Mouse (Mus musculus): ENCODE measurements around the gene Jsrp1.

Jsrp1 gene

GRCm38 (mm10) chr10:80812391-80813041, 782 bp downstream of the Jsrp1 start:
- intact Hi-C loops (cut with DNase I): loop anchor here (10.0 kb wide), 1 partner anchor 182 kb away; no protein-coding TSS in a partner anchor

GRCm38 (mm10) chr10:80810084-80810483, 3.2 kb downstream of the Jsrp1 start:
- intact Hi-C loops (cut with DNase I): loop anchor here (10.0 kb wide), 1 partner anchor 185 kb away; no protein-coding TSS in a partner anchor

GRCm38 (mm10) chr10:80808985-80809632, 4.2 kb downstream of the Jsrp1 start:
- intact Hi-C loops (cut with DNase I): loop anchor here (5.0 kb wide), 1 partner anchor 62 kb away; no protein-coding TSS in a partner anchor

- intact Hi-C loops (cut with DNase I): loop anchor here (5.0 kb wide), 1 partner anchor 61 kb away; no protein-coding TSS in a partner anchor
These were observed 5.0 kb downstream of the Jsrp1 start for GRCm38 (mm10) chr10:80808099-80808984.

- intact Hi-C loops (cut with DNase I): loop anchor here (5.0 kb wide), 1 partner anchor 60 kb away; no protein-coding TSS in a partner anchor
These were observed 6.2 kb downstream of the Jsrp1 start for GRCm38 (mm10) chr10:80807057-80807627.

- intact Hi-C loops (cut with DNase I): loop anchor here (5.0 kb wide), 1 partner anchor 59 kb away; no protein-coding TSS in a partner anchor
These were observed 6.8 kb downstream of the Jsrp1 start for GRCm38 (mm10) chr10:80806341-80807056.

GRCm38 (mm10) chr10:80805925-80806324, 7.4 kb downstream of the Jsrp1 start:
- intact Hi-C loops (cut with DNase I): loop anchor here (5.0 kb wide), 1 partner anchor 59 kb away; no protein-coding TSS in a partner anchor

- intact Hi-C loops (cut with DNase I): loop anchor here (5.0 kb wide), 1 partner anchor 58 kb away; no protein-coding TSS in a partner anchor
These were observed 8.0 kb downstream of the Jsrp1 start for GRCm38 (mm10) chr10:80805322-80805721.

- intact Hi-C loops (cut with DNase I): loop anchor here (5.0 kb wide), 1 partner anchor 58 kb away; no protein-coding TSS in a partner anchor
These were observed 8.4 kb downstream of the Jsrp1 start, which contains the start of gene Amh for GRCm38 (mm10) chr10:80804916-80805315. Gene Amh (plus strand): TSS chr10:80805243.

GRCm38 (mm10) chr10:80804340-80804739, 9.0 kb downstream of the Jsrp1 start:
- intact Hi-C loops (cut with DNase I): no loop called here

GRCm38 (mm10) chr10:80802996-80803395, 10.3 kb downstream of the Jsrp1 start:
- intact Hi-C loops (cut with DNase I): no loop called here

GRCm38 (mm10) chr10:80802204-80802912, 10.9 kb downstream of the Jsrp1 start:
- intact Hi-C loops (cut with DNase I): no loop called here

GRCm38 (mm10) chr10:80799070-80799566, 14.2 kb downstream of the Jsrp1 start:
- intact Hi-C loops (cut with DNase I): loop anchor here (2.0 kb wide), 1 partner anchor 44 kb away; the partner anchor contains the start of gene Dot1l

GRCm38 (mm10) chr10:80798150-80799006, 14.9 kb downstream of the Jsrp1 start, which contains the start of the genes Sf3a2 and Plekhj1:
Gene Sf3a2 (plus strand): TSS chr10:80798198.
Gene Plekhj1 (minus strand): TSS chr10:80798626.
- intact Hi-C loops (cut with DNase I): loop anchor here (2.0 kb wide), 1 partner anchor 44 kb away; the partner anchor contains the start of gene Dot1l

GRCm38 (mm10) chr10:80797186-80798149, 15.8 kb downstream of the Jsrp1 start:
- intact Hi-C loops (cut with DNase I): loop anchor here (2.0 kb wide), 1 partner anchor 43 kb away; the partner anchor contains the start of gene Dot1l

- intact Hi-C loops (cut with DNase I): no loop called here
These were observed 16.9 kb downstream of the Jsrp1 start for GRCm38 (mm10) chr10:80796307-80796848.
